Mouse (Mus musculus): ENCODE results near the gene Srek1.

GRCm38 (mm10) chr13:103703833-103704232 lies 70.6 kb downstream of the Srek1 start:
- TF ChIP-seq GATA1 (IDR thresholded peaks at IDR 0.05; ENCODE audit: borderline replicate concordance, low read length) (no peak), FLI1 (IDR thresholded peaks at IDR 0.05; ENCODE audit: low read length) (no peak)
